18 mouse cellular contexts compared by ENCODE assay signal in genomic region chr6:88249231-88249630, GRCm38 (mm10). TPM values are rescaled to one million over a fixed set of nuclear protein-coding genes. Genes with fewer than 3 reads are reported as not detected.
"Had no signal": no experiment of that assay in that cellular context is flagged by ENCODE, and none has a peak within 500 bp of the region (broad histone marks: within the 10 kb centered on the region; RNA-seq: fewer than 3 reads in every experiment).

No protein-coding gene starts in this region.

- DNase-seq: kidney, adult 2 months; layer of hippocampus, adult 9-11 months; liver; lung, postnatal 36 days; right cerebral cortex, postnatal 14 days; thymus, adult 18-20 months; thymus, postnatal 25 days had no signal

- H3K4me2 ChIP-seq: limb, embryonic 12.5 days had no signal

- H3K9me3 ChIP-seq: limb, embryonic 12.5 days had no signal

- H3K36me3 ChIP-seq: limb, embryonic 12.5 days had no signal

- H3K4me3 ChIP-seq: limb, embryonic 12.5 days had no signal

- H3K9ac ChIP-seq: limb, embryonic 12.5 days had no signal

- H3K27ac ChIP-seq: limb, embryonic 12.5 days had no signal

- ATAC-seq: intestine, embryonic 16.5 days; midbrain, embryonic 16.5 days had no signal

RNA-seq across cellular contexts. Expression of gene Dnajb8, which starts 27.2 kb away (rescaled TPM):
- total RNA-seq: layer of hippocampus, adult 18-20 months; left cerebral cortex, postnatal 36 days; megakaryocyte progenitor cell, adult 5-6 weeks had no signal
- polyA plus RNA-seq: intestine, embryonic 16.5 days; kidney, adult 2 months; kidney, embryonic 16.5 days; limb, embryonic 12.5 days; liver, embryonic 16.5 days; lung, embryonic 16.5 days; midbrain, embryonic 16.5 days; neural tube, embryonic 14.5 days; spleen, adult 2 months had no signal
